Mouse (Mus musculus) adrenal gland, postnatal 4 days (tissue): ENCODE measurements around the gene Setd7. TPM values are rescaled to one million over a fixed set of nuclear protein-coding genes. Genes with fewer than 3 reads are reported as not detected.
A peak's percentile ranks its signal among the peaks of the same experiment; 100 is the strongest.

Experiments used
- DNase-seq, 2 experiments: peaks; one replicate each; pipeline ENCODE4 v3.0.0; 2021 to 2022; ENCODE audit warnings: low spot score in 2 of 2, mixed read lengths in 2 of 2
- total RNA-seq, 2 experiments: library from RNA; stranded (reverse); gene quantifications; 2 replicates each; pipeline ENCODE4 v1.2.3; 2021

Gene Setd7
- total RNA-seq, 2 experiments from 2014 or later = 28.6 to 30.7 TPM

- no peak for DNase-seq
Observed at GRCm38 (mm10) chr3:51517878-51518762, 42.6 kb downstream of the Setd7 start.

- DNase-seq = no peak
Observed at GRCm38 (mm10) chr3:51517467-51517866, 43.2 kb downstream of the Setd7 start.

- DNase-seq = no peak
Observed at GRCm38 (mm10) chr3:51511983-51512382, 48.7 kb downstream of the Setd7 start.

GRCm38 (mm10) chr3:51510903-51511302 lies 49.8 kb downstream of the Setd7 start:
- peak; percentile 34 to 56 for DNase-seq

- DNase-seq = no peak
Observed at GRCm38 (mm10) chr3:51505465-51505864, 55.2 kb downstream of the Setd7 start.

GRCm38 (mm10) chr3:51504385-51504952 lies 56.2 kb downstream of the Setd7 start:
- no peak for DNase-seq

GRCm38 (mm10) chr3:51499876-51500275 lies 60.8 kb downstream of the Setd7 start:
- no peak for DNase-seq

- DNase-seq = no peak
Observed at GRCm38 (mm10) chr3:51498659-51499058, 62.0 kb downstream of the Setd7 start.

GRCm38 (mm10) chr3:51497978-51498377 lies 62.7 kb downstream of the Setd7 start:
- DNase-seq = no peak

- no peak for DNase-seq
Observed at GRCm38 (mm10) chr3:51495646-51496045, 65.0 kb downstream of the Setd7 start.

- no peak for DNase-seq
Observed at GRCm38 (mm10) chr3:51494466-51494865, 66.2 kb downstream of the Setd7 start.

- no peak for DNase-seq
Observed at GRCm38 (mm10) chr3:51493272-51493838, 67.3 kb downstream of the Setd7 start.

- no peak for DNase-seq
Observed at GRCm38 (mm10) chr3:51490088-51490753, 70.5 kb downstream of the Setd7 start.

- no peak for DNase-seq
Observed at GRCm38 (mm10) chr3:51486491-51487195, 74.0 kb downstream of the Setd7 start.

GRCm38 (mm10) chr3:51485347-51485746 lies 75.3 kb downstream of the Setd7 start:
- DNase-seq = no peak

- DNase-seq = no peak
Observed at GRCm38 (mm10) chr3:51484370-51484769, 76.3 kb downstream of the Setd7 start.

GRCm38 (mm10) chr3:51483741-51484359 lies 76.8 kb downstream of the Setd7 start, which contains the start of gene Rab33b:
Gene Rab33b (plus strand): TSS chr3:51483920.
- peak; percentile 92 to 95 for DNase-seq

GRCm38 (mm10) chr3:51482781-51483180 lies 77.9 kb downstream of the Setd7 start:
- no peak for DNase-seq

- no peak for DNase-seq
Observed at GRCm38 (mm10) chr3:51481881-51482280, 78.8 kb downstream of the Setd7 start.

- no peak for DNase-seq
Observed at GRCm38 (mm10) chr3:51481059-51481458, 79.6 kb downstream of the Setd7 start.

- no peak for DNase-seq
Observed at GRCm38 (mm10) chr3:51479893-51480292, 80.8 kb downstream of the Setd7 start.
